ENCODE assay signal across 8 mouse cellular contexts in genomic region chr6:49036275-49037267, GRCm38 (mm10). TPM values are rescaled to one million over a fixed set of nuclear protein-coding genes. Genes with fewer than 3 reads are reported as not detected.
DNase-seq lines count a peak whose midpoint lies in the region; ATAC-seq and TF ChIP-seq lines count a peak whose summit lies in the region.

Gene Gpnmb (plus strand): TSS chr6:49036546.

- no peak for TF ChIP-seq CTCF in intestine, postnatal 0 days (IDR thresholded peaks at IDR 0.05; ENCODE audit: low read depth)

- 0 out of 2 replicates have a peak within 1 kb of the TSS, but pooled peaks have one; percentile 3 for H3K4me3 ChIP-seq in intestine, postnatal 0 days (ENCODE audit: low read depth, low read length)
- H3K4me3 ChIP-seq in neural tube, embryonic 15.5 days (replicated peaks) = no peak within 1 kb of the TSS

- H3K4me1 ChIP-seq in intestine, postnatal 0 days (replicated peaks; ENCODE audit: control insufficient read depth, insufficient read depth, low read length) = no peaks in the 10 kb centered on the region
- H3K4me1 ChIP-seq in neural tube, embryonic 15.5 days = peaks cover 4% of the 10 kb centered on the region; the same call in 1 of the 2 replicates

- no peaks in the 10 kb centered on the region for H3K27me3 ChIP-seq in intestine, postnatal 0 days (replicated peaks; ENCODE audit: control insufficient read depth, insufficient read depth, low read length)
- peaks cover 19% of the 10 kb centered on the region for H3K27me3 ChIP-seq in neural tube, embryonic 15.5 days (replicated peaks)

- no peak within 1 kb of the TSS for H3K9ac ChIP-seq in intestine, postnatal 0 days (ENCODE audit: low read depth, low read length)
- no peak within 1 kb of the TSS for H3K9ac ChIP-seq in neural tube, embryonic 15.5 days (replicated peaks)

- H3K27ac ChIP-seq in intestine, postnatal 0 days (ENCODE audit: low read depth, low read length) = no peak within 1 kb of the TSS
- H3K27ac ChIP-seq in neural tube, embryonic 15.5 days (replicated peaks) = no peak within 1 kb of the TSS

- no peaks in the 10 kb centered on the region for H3K36me3 ChIP-seq in intestine, postnatal 0 days (ENCODE audit: control insufficient read depth, insufficient read depth)
- H3K36me3 ChIP-seq in neural tube, embryonic 15.5 days = no peaks in the 10 kb centered on the region

- peak; percentile 7 for DNase-seq in adrenal gland, postnatal 10 days
- DNase-seq in adrenal gland, postnatal 36 days = no peak
- DNase-seq in urinary bladder, postnatal 36 days (ENCODE audit: low spot score in 2 of 2) = peak; percentile 45 to 49
- DNase-seq in urinary bladder, postnatal 4 days (ENCODE audit: low spot score in 2 of 2) = no peak
- no peak for DNase-seq in gastrocnemius, adult 18-20 months (ENCODE audit: low spot score)
- DNase-seq in layer of hippocampus, adult 11-12 months (ENCODE audit: low spot score) = no peak

- H3K4me2 ChIP-seq in intestine, postnatal 0 days (replicated peaks; ENCODE audit: low read depth) = peak within 1 kb of the TSS; percentile 37; the same call in 1 of the 2 replicates
- peak within 1 kb of the TSS; percentile 31 for H3K4me2 ChIP-seq in neural tube, embryonic 15.5 days

- WGBS in intestine, postnatal 0 days = 48% methylated on average over 28 of the region's 28 CpGs
- 51% methylated on average over 28 of the region's 28 CpGs for WGBS in neural tube, embryonic 15.5 days

- no peaks in the 10 kb centered on the region for H3K9me3 ChIP-seq in intestine, postnatal 0 days (ENCODE audit: control insufficient read depth)
- no peaks in the 10 kb centered on the region for H3K9me3 ChIP-seq in neural tube, embryonic 15.5 days (replicated peaks)

- ATAC-seq in intestine, postnatal 0 days = no peak
- no peak for ATAC-seq in neural tube, embryonic 15.5 days (ENCODE audit: low FRiP score)

RNA-seq across cellular contexts. Expression of gene Gpnmb, which starts in this region (rescaled TPM):
- total RNA-seq in adrenal gland, postnatal 10 days (2021) = under 1 TPM; 0.55 to 0.84 TPM
- 1 to 10 TPM in 1 of 2 experiments, under 1 TPM in 1; 0.40 to 7.8 TPM for total RNA-seq in adrenal gland, postnatal 36 days (2021)
- polyA plus RNA-seq in intestine, postnatal 0 days (2015; fragmentation: Nextera tagmentation; extraction: Ambion mirVana) = 1.0 and 1.2 TPM in 2 replicates
- 0.19 and 0.22 TPM in 2 replicates for polyA plus RNA-seq in neural tube, embryonic 15.5 days (2015; fragmentation: Nextera tagmentation; extraction: Ambion mirVana)
- total RNA-seq in gastrocnemius, adult 18-20 months (2021) = 1 to 10 TPM; 1.6 to 2.3 TPM

Comparison
In these comparisons a context has a peak if more than half of its experiments do, and no peak if none do; other contexts are left out.
1. DNase-seq: peak in urinary bladder, postnatal 36 days (2 of 2); none in adrenal gland, postnatal 36 days (0 of 2), urinary bladder, postnatal 4 days (0 of 2), gastrocnemius, adult 18-20 months (single experiment) and layer of hippocampus, adult 11-12 months (single experiment).
2. Peak in DNase-seq in adrenal gland, postnatal 10 days; RNA of the gene not detected or under 1 TPM.